Mouse (Mus musculus): ENCODE data around the gene Efcab5. TPM values are rescaled to one million over a fixed set of nuclear protein-coding genes. Genes with fewer than 3 reads are reported as not detected.
"Not testable (repeated sequence)": the region's sequence is repeated elsewhere in the genome, so short reads cannot be mapped to it uniquely, and the experiment has no call there.

The Efcab5 gene
- polyA plus RNA-seq, 1 experiment = 1.1 TPM

DNA sequence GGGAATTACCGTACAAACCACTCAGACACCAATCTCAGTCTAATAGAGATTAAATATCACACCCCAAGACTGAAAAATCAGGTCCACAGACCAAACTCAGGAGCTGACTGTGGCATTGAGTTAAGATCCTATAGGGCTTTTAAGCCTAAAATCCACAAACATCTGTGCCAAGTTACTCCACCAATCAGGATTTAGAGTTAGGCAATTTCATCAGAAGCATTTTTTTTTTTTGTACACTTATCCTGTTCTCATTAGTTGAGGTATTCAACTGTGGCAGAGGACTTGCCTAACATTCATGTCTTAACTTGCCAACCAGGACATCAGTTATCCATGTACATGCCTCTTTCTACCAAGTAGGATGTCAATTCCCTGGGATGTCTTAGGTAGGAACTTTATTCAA, 109.4 kb downstream of the Efcab5 start:
- DNase-seq = no peak
- WGBS = 97% methylated on average over 1 of the region's 1 CpGs
- Histone ChIP-seq H3K27me3 (ENCODE audit: control insufficient read depth, insufficient read depth, low read length) (no peaks in the 10 kb centered on the region), H3K36me3 (ENCODE audit: control insufficient read depth, insufficient read depth, low read length) (peaks cover 7% of the 10 kb centered on the region; the same call in 1 of the 2 replicates), H3K4me3 (ENCODE audit: control insufficient read depth, insufficient read depth, low read length) (no peak overlapping the region), H3K27ac (ENCODE audit: control insufficient read depth, insufficient read depth, low read length) (no peak overlapping the region), H3K4me1 (replicated peaks; ENCODE audit: control insufficient read depth, insufficient read depth, low read length) (peaks cover 4% of the 10 kb centered on the region)
- TF ChIP-seq CTCF (IDR thresholded peaks at IDR 0.05; ENCODE audit: borderline replicate concordance, control insufficient read depth, extremely low read depth, insufficient read depth, low read length, poor library complexity) (no peak), POLR2A (IDR thresholded peaks at IDR 0.05; ENCODE audit: control insufficient read depth, extremely low read depth, insufficient read depth, low read length, poor library complexity) (no peak)

DNA sequence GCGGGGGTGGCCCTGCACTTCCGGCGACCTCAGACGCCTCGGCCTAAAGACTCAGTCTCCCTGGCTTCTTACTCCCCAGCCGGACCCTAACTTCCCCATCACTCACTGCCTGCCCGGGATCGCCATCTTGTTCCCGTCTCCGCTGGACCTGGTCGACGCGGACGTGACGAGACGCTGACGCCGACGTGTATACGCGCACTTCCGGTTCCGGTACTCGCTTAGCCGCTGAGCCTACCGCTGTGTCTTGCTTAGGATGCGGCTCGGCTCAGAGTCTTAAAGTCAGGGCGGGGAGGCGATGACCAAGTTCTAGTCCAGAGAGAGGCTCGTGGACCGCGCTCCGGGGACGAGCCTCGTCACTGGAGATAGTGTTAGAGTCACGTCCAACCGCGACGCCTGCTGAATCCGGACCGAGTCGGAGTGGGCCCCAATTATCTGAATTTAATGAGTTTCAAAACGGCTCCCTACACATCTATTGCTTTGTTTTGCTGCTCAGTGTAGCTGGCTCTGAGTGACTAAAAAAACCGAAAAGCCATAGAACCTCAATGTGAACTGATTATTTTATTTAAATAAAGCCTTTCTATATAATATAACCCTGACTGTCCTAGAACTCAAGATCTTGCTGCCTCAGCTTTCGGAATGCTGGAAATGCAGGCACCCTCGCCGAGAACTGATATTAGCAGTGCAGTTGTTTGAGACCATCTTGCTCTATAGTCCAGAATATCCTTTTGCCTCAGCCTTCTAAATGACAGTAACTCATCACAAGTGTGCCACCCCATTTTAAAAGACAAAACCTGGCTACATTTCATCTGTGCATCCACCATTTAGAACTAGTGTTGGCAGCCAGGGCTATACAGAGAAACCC, 110.3 kb downstream of the Efcab5 start, which contains the start of gene Nsrp1:
Gene Nsrp1, minus strand, starts transcription at position 163 of the 862 bp plus-strand sequence.
- Histone ChIP-seq H3K4me3 (ENCODE audit: control insufficient read depth, insufficient read depth, low read length) (peak within 1 kb of the TSS; percentile 94), H3K4me1 (replicated peaks; ENCODE audit: control insufficient read depth, insufficient read depth, low read length) (peaks cover 4% of the 10 kb centered on the region), H3K27ac (ENCODE audit: control insufficient read depth, insufficient read depth, low read length) (peak within 1 kb of the TSS; percentile 43; the same call in 1 of the 2 replicates), H3K36me3 (ENCODE audit: control insufficient read depth, insufficient read depth, low read length) (peaks cover 11% of the 10 kb centered on the region; the same call in 1 of the 2 replicates), H3K27me3 (ENCODE audit: control insufficient read depth, insufficient read depth, low read length) (no peaks in the 10 kb centered on the region)
- TF ChIP-seq CTCF (IDR thresholded peaks at IDR 0.05; ENCODE audit: borderline replicate concordance, control insufficient read depth, extremely low read depth, insufficient read depth, low read length, poor library complexity) (no peak), POLR2A (IDR thresholded peaks at IDR 0.05; ENCODE audit: control insufficient read depth, extremely low read depth, insufficient read depth, low read length, poor library complexity) (peak; percentile 90; the same call in 1 of the 2 replicates)
- DNase-seq = peak; percentile 88
- 5% methylated on average over 48 of the region's 48 CpGs for WGBS

DNA sequence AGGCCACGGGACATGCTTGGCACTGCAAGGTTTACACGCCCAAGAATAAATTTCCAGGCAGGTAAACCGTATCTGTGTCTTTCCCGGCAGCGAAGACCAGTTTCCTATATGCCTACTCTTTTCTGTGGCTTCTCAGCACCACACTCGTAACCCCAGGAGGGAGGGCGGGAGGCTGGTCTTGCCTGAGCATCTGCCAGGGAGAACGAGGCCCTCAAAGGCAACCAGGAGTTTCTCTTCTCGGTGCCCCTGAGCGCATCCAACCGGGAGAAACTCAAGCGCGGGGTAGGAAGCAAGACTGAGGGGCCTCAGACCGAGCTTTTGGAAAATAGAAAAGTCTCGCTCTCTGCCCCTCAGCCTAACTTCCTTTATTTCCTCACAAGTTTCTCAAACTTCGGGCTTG, 111.0 kb downstream of the Efcab5 start:
- Histone ChIP-seq H3K4me1 (replicated peaks; ENCODE audit: control insufficient read depth, insufficient read depth, low read length) (peaks cover 4% of the 10 kb centered on the region), H3K27ac (ENCODE audit: control insufficient read depth, insufficient read depth, low read length) (peak overlapping the region; percentile 14; the same call in 1 of the 2 replicates), H3K27me3 (ENCODE audit: control insufficient read depth, insufficient read depth, low read length) (no peaks in the 10 kb centered on the region), H3K4me3 (ENCODE audit: control insufficient read depth, insufficient read depth, low read length) (peak overlapping the region; percentile 94), H3K36me3 (ENCODE audit: control insufficient read depth, insufficient read depth, low read length) (peaks cover 11% of the 10 kb centered on the region; the same call in 1 of the 2 replicates)
- under 1% methylated on average over 16 of the region's 16 CpGs for WGBS
- DNase-seq = peak; percentile 17
- TF ChIP-seq CTCF (IDR thresholded peaks at IDR 0.05; ENCODE audit: borderline replicate concordance, control insufficient read depth, extremely low read depth, insufficient read depth, low read length, poor library complexity) (no peak), POLR2A (IDR thresholded peaks at IDR 0.05; ENCODE audit: control insufficient read depth, extremely low read depth, insufficient read depth, low read length, poor library complexity) (no peak)

DNA sequence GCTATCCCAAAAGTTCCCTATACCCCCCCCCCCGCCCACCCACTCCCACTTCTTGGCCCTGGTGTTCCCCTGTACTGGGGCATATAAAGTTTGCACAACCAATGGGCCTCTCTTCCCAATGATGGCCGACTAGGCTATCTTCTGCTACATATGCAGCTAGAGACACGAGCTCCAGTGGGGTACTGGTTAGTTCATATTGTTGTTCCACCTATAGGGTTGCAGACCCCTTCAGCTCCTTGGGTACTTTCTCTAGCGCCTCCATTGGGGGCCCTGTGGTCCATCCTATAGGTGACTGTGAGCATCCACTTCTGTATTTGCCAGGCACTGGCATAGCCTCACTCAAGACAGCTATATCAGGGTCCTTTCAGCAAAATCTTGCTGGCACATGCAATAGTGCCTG, 111.4 kb downstream of the Efcab5 start:
- H3K27me3 ChIP-seq (ENCODE audit: control insufficient read depth, insufficient read depth, low read length); H3K27ac ChIP-seq (ENCODE audit: control insufficient read depth, insufficient read depth, low read length); DNase-seq; H3K4me1 ChIP-seq (replicated peaks; ENCODE audit: control insufficient read depth, insufficient read depth, low read length): not testable (repeated sequence)
- H3K4me3 ChIP-seq (ENCODE audit: control insufficient read depth, insufficient read depth, low read length) = peak overlapping the region; percentile 94
- H3K36me3 ChIP-seq (ENCODE audit: control insufficient read depth, insufficient read depth, low read length) = peaks cover 11% of the 10 kb centered on the region; the same call in 1 of the 2 replicates
- 77% methylated on average over 4 of the region's 4 CpGs for WGBS

DNA sequence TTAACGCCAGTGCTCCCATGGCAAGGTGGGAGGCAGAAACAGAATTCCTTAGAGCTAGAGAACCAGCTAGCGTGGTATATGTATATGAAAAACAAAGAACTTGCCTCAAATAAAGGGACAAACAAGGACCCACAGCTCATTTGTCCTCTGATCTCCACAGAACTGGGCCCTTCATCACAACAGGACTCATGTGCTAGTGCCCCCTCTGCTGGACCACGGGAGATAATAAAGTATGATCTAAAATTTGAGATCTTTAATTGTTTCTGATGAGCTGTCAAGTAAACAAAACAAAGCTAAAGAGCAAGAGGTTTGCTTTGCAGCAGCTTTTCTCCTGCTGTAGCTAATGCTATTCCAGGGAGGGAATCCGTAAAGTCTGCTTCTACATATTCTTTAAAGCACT, 118.0 kb downstream of the Efcab5 start:
- peaks cover 16% of the 10 kb centered on the region; the same call in 1 of the 2 replicates for H3K36me3 ChIP-seq (ENCODE audit: control insufficient read depth, insufficient read depth, low read length)
- DNase-seq = peak; percentile 7

DNA sequence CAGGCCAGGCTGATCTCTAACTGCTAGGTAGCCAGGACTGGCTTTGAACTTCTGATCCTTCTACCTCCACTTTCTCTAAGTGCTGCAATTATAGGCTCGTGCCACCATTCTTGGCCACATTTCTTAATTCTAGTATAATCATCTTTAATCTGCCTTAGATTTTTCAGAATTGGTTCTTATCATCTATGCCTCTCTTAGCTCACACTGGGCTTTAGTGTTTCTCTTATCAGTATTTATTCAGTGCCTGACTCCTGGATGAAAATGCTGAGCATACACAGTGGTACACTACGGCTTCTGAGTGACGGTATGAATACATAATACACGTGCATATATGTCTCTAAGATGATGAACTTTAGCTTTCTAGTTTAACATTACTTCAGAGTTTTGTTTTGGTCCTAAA, 119.9 kb downstream of the Efcab5 start:
- Histone ChIP-seq H3K36me3 (ENCODE audit: control insufficient read depth, insufficient read depth, low read length) (0 out of 2 replicates have a peak, but pooled peaks cover 6% of the 10 kb centered on the region), H3K4me3 (ENCODE audit: control insufficient read depth, insufficient read depth, low read length) (no peak overlapping the region), H3K27me3 (ENCODE audit: control insufficient read depth, insufficient read depth, low read length) (no peaks in the 10 kb centered on the region), H3K27ac (ENCODE audit: control insufficient read depth, insufficient read depth, low read length) (no peak overlapping the region), H3K4me1 (replicated peaks; ENCODE audit: control insufficient read depth, insufficient read depth, low read length) (no peaks in the 10 kb centered on the region)
- TF ChIP-seq CTCF (IDR thresholded peaks at IDR 0.05; ENCODE audit: borderline replicate concordance, control insufficient read depth, extremely low read depth, insufficient read depth, low read length, poor library complexity) = no peak
- no peak for TF ChIP-seq POLR2A (IDR thresholded peaks at IDR 0.05; ENCODE audit: control insufficient read depth, extremely low read depth, insufficient read depth, low read length, poor library complexity)
- WGBS = 98% methylated on average over 4 of the region's 4 CpGs
- DNase-seq = no peak

More for the DNA sequence above, 118.0 kb downstream of the Efcab5 start:
- no peak overlapping the region for H3K4me3 ChIP-seq (ENCODE audit: control insufficient read depth, insufficient read depth, low read length)
- 73% methylated on average over 4 of the region's 4 CpGs for WGBS
- TF ChIP-seq CTCF (IDR thresholded peaks at IDR 0.05; ENCODE audit: borderline replicate concordance, control insufficient read depth, extremely low read depth, insufficient read depth, low read length, poor library complexity) = no peak
- TF ChIP-seq POLR2A (IDR thresholded peaks at IDR 0.05; ENCODE audit: control insufficient read depth, extremely low read depth, insufficient read depth, low read length, poor library complexity) = no peak
- no peaks in the 10 kb centered on the region for H3K4me1 ChIP-seq (replicated peaks; ENCODE audit: control insufficient read depth, insufficient read depth, low read length)
- H3K27me3 ChIP-seq (ENCODE audit: control insufficient read depth, insufficient read depth, low read length) = no peaks in the 10 kb centered on the region
- no peak overlapping the region for H3K27ac ChIP-seq (ENCODE audit: control insufficient read depth, insufficient read depth, low read length)
